Mouse (Mus musculus): Measurements from ENCODE around the gene Mob3b.

DNA sequence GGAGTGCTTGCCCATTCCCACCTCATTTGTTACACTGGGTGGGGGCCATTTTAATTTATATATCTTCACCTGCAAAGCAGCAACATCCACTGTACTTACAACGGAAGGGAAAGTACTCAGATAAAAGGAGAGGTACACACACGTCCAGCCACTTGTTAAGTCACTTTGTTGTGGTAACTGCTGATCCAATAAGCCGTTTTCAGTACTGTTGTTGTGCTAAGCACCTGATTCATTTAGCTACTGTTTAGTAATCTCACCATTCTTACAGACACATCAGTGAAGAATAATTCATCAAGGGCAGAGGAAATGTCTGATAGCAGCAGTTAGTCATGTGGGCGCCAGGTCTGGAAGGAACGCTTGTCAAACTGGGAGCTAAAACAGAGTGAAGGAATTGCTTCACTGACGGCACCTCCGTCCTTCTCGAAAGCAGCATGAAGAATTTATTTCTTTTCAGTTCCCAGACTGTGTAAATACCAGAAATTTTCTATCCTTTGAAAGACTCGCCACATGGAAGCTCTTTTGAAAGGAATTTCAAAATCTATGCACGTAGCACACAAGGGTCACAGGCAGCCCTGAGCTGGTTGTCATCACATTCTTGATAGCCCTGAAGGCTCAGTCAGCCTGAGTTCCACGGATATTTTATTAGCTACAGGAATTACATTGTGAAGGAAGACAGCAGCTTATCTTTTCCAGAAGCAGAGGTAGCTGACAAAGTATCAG, 150.6 kb downstream of the Mob3b start:
- TF ChIP-seq CTCF (IDR thresholded peaks at IDR 0.05; ENCODE audit: borderline replicate concordance, control insufficient read depth, extremely low read depth, insufficient read depth, low read length, poor library complexity) = no peak
- TF ChIP-seq POLR2A (IDR thresholded peaks at IDR 0.05; ENCODE audit: control insufficient read depth, extremely low read depth, insufficient read depth, low read length, poor library complexity) = no peak
